ENCODE assay signal across 8 mouse cellular contexts in the genomic region with DNA sequence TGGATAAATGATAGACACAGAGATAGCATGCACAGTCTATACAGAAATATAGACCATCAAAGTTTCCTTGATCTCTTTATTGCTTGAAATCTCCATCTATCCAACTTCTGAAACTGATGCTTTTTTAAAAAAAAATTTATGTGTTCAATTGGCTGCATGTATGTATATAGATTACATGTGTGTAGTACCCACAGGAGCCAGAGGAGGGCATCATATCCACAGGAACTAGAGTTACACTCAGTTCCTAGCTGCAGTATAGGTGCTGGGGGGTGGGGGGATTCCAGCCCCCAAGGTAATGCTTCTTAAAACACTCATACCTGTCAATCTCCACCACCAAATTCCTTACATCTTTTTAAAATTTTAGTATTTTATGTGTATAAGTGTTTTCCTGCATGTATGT. TPM values are rescaled to one million over a fixed set of nuclear protein-coding genes. Genes with fewer than 3 reads are reported as not detected.
DNase-seq lines count a peak whose midpoint lies in the region; ATAC-seq and TF ChIP-seq lines count a peak whose summit lies in the region.
"Had no signal": no experiment of that assay in that cellular context is flagged by ENCODE, and none has a peak within 500 bp of the region (broad histone marks: within the 10 kb centered on the region; RNA-seq: fewer than 3 reads in every experiment).

No protein-coding gene starts in this region.

- H3K4me1 ChIP-seq in kidney, postnatal 0 days (replicated peaks; ENCODE audit: insufficient read depth, low read length): no peaks in the 10 kb centered on the region
- H3K4me1 ChIP-seq in CH12.LX (ENCODE audit: control insufficient read depth in 1 of 2, insufficient read depth in 2 of 2): peaks cover 0 to 5% of the 10 kb centered on the region in 2 experiments; a peak in 2 of 4 replicates
- H3K4me1 ChIP-seq: midbrain, embryonic 12.5 days had no signal

- H3K79me2 ChIP-seq in CH12.LX (replicated peaks; ENCODE audit: control insufficient read depth, extremely low read depth, insufficient read depth, poor library complexity, severe bottlenecking): no peaks in the 10 kb centered on the region

- peak; percentile 61 for TF ChIP-seq RAD21 in CH12.LX (IDR thresholded peaks at IDR 0.05; ENCODE audit: low read depth, low read length)

- intact Hi-C loops in gastrocnemius, postnatal 36 days (cut with DNase I): no loop called here

- no peak overlapping the region for H3K9ac ChIP-seq in kidney, postnatal 0 days (ENCODE audit: low read depth, low read length)
- H3K9ac ChIP-seq in CH12.LX (ENCODE audit: insufficient read depth, low read depth): no peak overlapping the region
- H3K9ac ChIP-seq: midbrain, embryonic 12.5 days had no signal

- TF ChIP-seq POLR2A in CH12.LX (IDR thresholded peaks at IDR 0.05; ENCODE audit: low read depth, low read length): no peak

- no peak overlapping the region for H3K4me2 ChIP-seq in kidney, postnatal 0 days (ENCODE audit: low read length)
- no peak overlapping the region for H3K4me2 ChIP-seq in CH12.LX (ENCODE audit: insufficient read depth, low read depth, poor library complexity, severe bottlenecking)
- H3K4me2 ChIP-seq: midbrain, embryonic 12.5 days had no signal

- no peak for DNase-seq in kidney, postnatal 0 days (ENCODE audit: low spot score)
- DNase-seq in kidney, adult 18-20 months: no peak
- DNase-seq in CH12.LX (ENCODE audit: extremely low read depth): peak; percentile 38
- peak; percentile 54 for DNase-seq in T-cell, adult 2 months (ENCODE audit: low spot score)
- DNase-seq in naive thymus-derived CD4-positive, alpha-beta T cell, adult 2 months (ENCODE audit: low read depth): peak; percentile 79
- DNase-seq in ovary, postnatal 10 days (ENCODE audit: low spot score): no peak
- no peak for DNase-seq in gastrocnemius, postnatal 36 days

- no peak overlapping the region for H3K4me3 ChIP-seq in kidney, postnatal 0 days (replicated peaks; ENCODE audit: low read depth, low read length)
- H3K4me3 ChIP-seq in CH12.LX (replicated peaks in 1 of 3; ENCODE audit: low read depth in 2 of 3, low read length in 2 of 3, poor library complexity in 1 of 3): no peak overlapping the region
- H3K4me3 ChIP-seq: midbrain, embryonic 12.5 days had no signal

- H3K27me3 ChIP-seq in kidney, postnatal 0 days (ENCODE audit: insufficient read depth, low read length): no peaks in the 10 kb centered on the region
- H3K27me3 ChIP-seq in CH12.LX (replicated peaks): no peaks in the 10 kb centered on the region
- H3K27me3 ChIP-seq: midbrain, embryonic 12.5 days had no signal

- peaks cover 21% of the 10 kb centered on the region for H3K36me3 ChIP-seq in kidney, postnatal 0 days (ENCODE audit: insufficient read depth, low read length)
- peaks cover 32 to 51% of the 10 kb centered on the region in 2 experiments for H3K36me3 ChIP-seq in CH12.LX (replicated peaks in 1 of 2; ENCODE audit: control insufficient read depth in 1 of 2, insufficient read depth in 1 of 2, low read length in 1 of 2)

- in situ Hi-C loops in CH12.LX (cut with MboI; ENCODE audit: low pct_ligation_motif_present, low pct_unique_long_range_greater_than_20kb, low sequenced_read_pairs): no loop called here

- no peak for ATAC-seq in kidney, postnatal 0 days (replicated peaks; ENCODE audit: low FRiP score, low read depth)

- H3K27ac ChIP-seq in kidney, postnatal 0 days: no peak overlapping the region
- no peak overlapping the region for H3K27ac ChIP-seq in CH12.LX (ENCODE audit: insufficient read depth, low read depth)
- H3K27ac ChIP-seq: midbrain, embryonic 12.5 days had no signal

- peak; percentile 52 for TF ChIP-seq CTCF in kidney, postnatal 0 days (IDR thresholded peaks at IDR 0.05; ENCODE audit: low read depth)
- TF ChIP-seq CTCF in CH12.LX (conservative IDR thresholded peaks at IDR 0.05 in 1 of 2, IDR thresholded peaks at IDR 0.05 in 1 of 2; ENCODE audit: low read depth in 2 of 2, low read length in 2 of 2): peak in 1 of 2 experiments; percentile 63; a peak in 2 of 4 replicates

- no peak for TF ChIP-seq EP300 in CH12.LX (IDR thresholded peaks at IDR 0.05; ENCODE audit: low read length)

- H3K9me3 ChIP-seq in kidney, postnatal 0 days (replicated peaks; ENCODE audit: low read length): no peaks in the 10 kb centered on the region
- peaks cover 7% of the 10 kb centered on the region for H3K9me3 ChIP-seq in CH12.LX (replicated peaks; ENCODE audit: low read length)

- dilution Hi-C loops in CH12.LX (cut with MboI; ENCODE audit: extremely low pct_ligation_motif_present, extremely low pct_unique_long_range_greater_than_20kb, low sequenced_read_pairs): no loop called here

TF ChIP-seq in CH12.LX, 34 proteins besides CTCF, POLR2A, EP300 and RAD21:
- TF ChIP-seq CHD2 (IDR thresholded peaks at IDR 0.05; ENCODE audit: low read length) (no peak), E2F4 (IDR thresholded peaks at IDR 0.05; ENCODE audit: insufficient replicate concordance, low read depth, low read length) (no peak), MEF2A (IDR thresholded peaks at IDR 0.05; ENCODE audit: borderline replicate concordance, low read depth, low read length) (no peak), SMC3 (IDR thresholded peaks at IDR 0.05; ENCODE audit: low read depth, low read length) (peak; percentile 34), JUND (conservative IDR thresholded peaks at IDR 0.05; ENCODE audit: low read depth, low read length) (no peak), TCF12 (IDR thresholded peaks at IDR 0.05; ENCODE audit: low read depth, low read length) (no peak)

RNA-seq across cellular contexts. Expression of gene Ift80, which starts 39.7 kb away (rescaled TPM):
- 10.4 and 11.3 TPM in 2 replicates for polyA plus RNA-seq in kidney, postnatal 0 days (2015; fragmentation: Nextera tagmentation; extraction: Ambion mirVana)
- total RNA-seq in CH12.LX (2012; rRNA removed) (9.6 and 10.8 TPM in 2 replicates), CH12.LX (2014; rRNA removed) (13.8 and 15.8 TPM in 2 replicates)
- polyA plus RNA-seq in CH12.LX (2012; ENCODE audit: insufficient read length, low read depth): 11.5 and 13.3 TPM in 2 replicates
- 1 to 10 TPM; 2.6 to 3.9 TPM for total RNA-seq in gastrocnemius, postnatal 36 days (2021)

RNA-seq across cellular contexts. Expression of gene Smc4, which starts 39.9 kb away (rescaled TPM):
- 107 and 113 TPM in 2 replicates for polyA plus RNA-seq in kidney, postnatal 0 days (2015; fragmentation: Nextera tagmentation; extraction: Ambion mirVana)
- total RNA-seq in CH12.LX (2012; rRNA removed) (57.2 and 68.8 TPM in 2 replicates), CH12.LX (2014; rRNA removed) (140 and 177 TPM in 2 replicates)
- 105 and 116 TPM in 2 replicates for polyA plus RNA-seq in CH12.LX (2012; ENCODE audit: insufficient read length, low read depth)
- total RNA-seq in gastrocnemius, postnatal 36 days (2021): 1 to 10 TPM; 7.6 to 9.0 TPM

Comparison
In these comparisons a context has a peak if more than half of its experiments do, and no peak if none do; other contexts are left out.
1. DNase-seq: peak in CH12.LX (single experiment), T-cell, adult 2 months (single experiment) and naive thymus-derived CD4-positive, alpha-beta T cell, adult 2 months (single experiment); none in kidney, postnatal 0 days (single experiment), kidney, adult 18-20 months (single experiment), ovary, postnatal 10 days (single experiment) and gastrocnemius, postnatal 36 days (0 of 2).
2. RNA of gene Smc4, which starts 39.9 kb away (total RNA-seq): 57.2 to 177 TPM in CH12.LX; 7.6 to 9.0 TPM in gastrocnemius, postnatal 36 days; every median in the first group is over 4 times any median in the second.